Mouse (Mus musculus) spleen, adult 2 months (tissue): Measurements from ENCODE around the gene Krt84.

ENCODE experiments used
- CTCF ChIP-seq: fragments of 200-500 bp; IDR thresholded peaks from 2 replicates; pipeline ENCODE4 v1.5.1; 2011; ENCODE audit warnings: mild to moderate bottlenecking, inconsistent platforms; ENCODE audit not compliant: insufficient read depth, insufficient read length, insufficient replicate concordance; ENCODE audit errors: extremely low read depth
- POLR2A ChIP-seq: fragments of 200-500 bp; IDR thresholded peaks from 2 replicates; pipeline ENCODE4 v1.6.1; 2011; ENCODE audit warnings: low read depth, low read length, inconsistent platforms

- TF ChIP-seq CTCF, result no peak
- TF ChIP-seq POLR2A, result no peak
These were observed 19.6 kb upstream of the Krt84 start for GRCm38 (mm10) chr15:101552188-101552587.
